Mouse (Mus musculus) c-Kit-positive CD71-positive TER-119-positive erythroid progenitor cells, embryonic 14.5 days (primary cell): Measurements from ENCODE around the gene Faf1.
"Not testable (repeated sequence)": the region's sequence is repeated elsewhere in the genome, so short reads cannot be mapped to it uniquely, and the experiment has no call there.

Source experiments
- DNase-seq: peaks from one replicate; pipeline ENCODE4 v3.0.0-alpha.2; 2013; ENCODE audit warnings: low spot score

The Faf1 gene

GRCm38 (mm10) chr4:109665982-109666460 is 10.4 kb upstream of the Faf1 start:
- peak; percentile 54 for DNase-seq

DNA sequence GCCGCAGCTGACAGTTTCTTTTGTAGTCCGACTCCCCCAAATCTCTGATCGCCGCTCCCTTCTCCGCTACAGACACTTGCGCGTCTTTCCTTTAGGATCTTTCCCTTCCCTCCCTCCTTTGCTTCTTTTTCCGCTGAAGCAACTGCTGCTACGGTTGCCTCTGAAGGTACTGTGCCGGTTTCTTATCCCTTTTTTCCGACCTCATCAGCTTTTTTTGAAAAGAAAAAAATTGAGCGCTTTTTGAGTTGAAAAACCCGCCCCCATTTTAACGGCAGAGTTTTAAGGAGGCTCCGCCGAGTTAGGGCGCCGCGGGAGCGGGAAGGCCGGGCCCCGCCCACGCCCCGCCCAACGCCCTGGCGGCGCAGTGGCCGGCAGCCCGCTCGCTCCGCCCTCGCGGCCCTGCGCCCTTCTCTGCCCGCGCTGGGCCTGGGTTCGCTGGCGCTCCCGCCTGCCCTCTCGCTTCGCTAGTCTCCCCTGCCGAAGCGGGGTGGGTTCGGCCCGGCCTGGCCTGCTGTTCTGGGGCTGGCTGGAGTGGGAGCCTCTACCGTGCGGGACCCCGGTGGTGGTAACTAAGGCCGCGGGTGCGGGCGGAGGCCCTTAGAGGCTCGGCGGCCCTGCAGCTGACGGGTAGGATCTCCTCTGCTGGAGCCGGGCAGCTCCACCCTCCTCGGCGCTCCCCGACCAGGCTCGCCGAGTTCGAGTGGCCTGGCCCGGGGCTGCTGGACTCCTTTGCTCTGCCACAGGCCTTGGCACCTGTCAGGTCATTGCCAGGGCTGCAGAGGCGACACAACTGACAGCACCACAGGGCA is 9.7 kb upstream of the Faf1 start, which contains the start of gene Cdkn2c:
Cdkn2c (minus strand) TSS at position 729 of the 809 bp plus-strand sequence.
- DNase-seq: peak; percentile 87

GRCm38 (mm10) chr4:109667518-109667917 is 8.9 kb upstream of the Faf1 start:
- no peak for DNase-seq

DNA sequence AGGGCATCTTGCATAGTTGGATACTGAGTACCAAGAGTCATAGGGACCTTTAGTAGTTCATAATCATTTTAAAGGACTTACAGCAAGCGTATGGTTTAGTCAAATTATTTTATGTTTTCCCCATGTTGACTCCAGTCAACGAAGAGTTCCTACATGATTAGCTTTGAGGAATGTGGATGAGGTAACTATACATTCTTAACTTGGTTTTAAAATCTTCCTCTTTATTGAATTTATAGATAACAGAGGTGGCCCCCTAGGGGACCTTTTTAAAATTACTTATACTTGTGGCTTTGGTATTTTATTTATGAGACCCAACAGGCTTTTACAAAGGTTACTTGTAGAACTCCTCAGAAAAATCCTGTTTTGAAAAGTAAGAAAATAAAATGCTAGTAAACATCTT is 6.2 kb upstream of the Faf1 start:
- no peak for DNase-seq

DNA sequence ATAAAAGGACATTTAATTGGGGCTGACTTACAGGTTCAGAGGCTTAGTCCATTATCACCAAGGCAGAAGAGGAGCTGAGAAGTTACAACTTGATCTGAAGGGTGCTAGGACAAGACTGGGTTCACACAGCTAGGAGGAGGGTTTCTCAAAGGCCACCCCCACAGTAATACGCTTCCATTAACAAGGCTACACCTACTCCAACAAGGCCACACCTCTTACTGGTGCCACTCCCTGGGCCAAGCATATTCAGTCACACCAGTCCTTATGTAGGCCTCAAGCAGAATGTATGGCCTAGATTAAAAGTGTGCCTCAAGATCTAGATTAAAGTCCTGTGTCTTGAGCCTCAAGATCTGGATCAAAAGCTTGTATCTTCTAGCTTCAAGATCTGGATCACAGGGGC is 4.4 kb upstream of the Faf1 start:
- DNase-seq: no peak

GRCm38 (mm10) chr4:109674097-109674496 is 2.3 kb upstream of the Faf1 start:
- DNase-seq: no peak

DNA sequence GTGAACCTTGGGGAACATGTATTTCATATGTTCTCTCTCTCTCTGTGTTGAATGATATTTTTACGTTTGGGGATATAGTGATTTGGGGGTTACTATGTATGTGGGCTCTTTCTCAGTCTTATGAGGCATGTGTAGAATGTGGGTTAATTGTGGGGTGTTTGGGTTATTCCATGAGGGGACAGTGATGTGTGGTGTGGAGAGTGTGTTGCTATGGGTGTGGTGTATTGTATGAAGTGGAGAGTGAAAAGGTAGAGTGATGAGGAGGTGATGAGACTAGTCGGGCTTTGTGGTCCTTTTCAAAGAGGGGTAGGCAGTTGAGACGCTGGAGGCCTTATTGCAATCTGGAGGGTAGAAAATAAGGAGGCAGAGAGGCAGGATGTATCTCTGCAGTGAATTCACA is 833 bp downstream of the Faf1 start:
- no peak for DNase-seq

DNA sequence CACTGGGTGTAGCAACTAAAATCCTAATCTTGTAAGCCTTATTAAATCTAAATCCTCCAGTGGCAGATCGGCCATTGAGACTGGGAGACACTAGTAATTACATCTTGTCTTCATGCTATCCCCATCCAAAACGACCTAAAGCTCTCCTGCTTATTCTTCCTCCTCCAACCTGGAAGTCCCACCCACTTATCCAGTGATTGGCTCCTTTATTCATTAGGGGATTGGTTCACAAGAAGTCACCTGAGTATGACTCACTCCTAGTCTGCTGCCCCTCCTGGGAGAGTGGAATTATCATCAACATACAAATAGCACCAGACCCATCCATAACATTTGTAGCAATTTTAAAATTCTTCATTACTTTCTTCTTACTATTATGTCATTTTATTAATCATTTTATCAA is 7.2 kb downstream of the Faf1 start:
- DNase-seq: no peak

DNA sequence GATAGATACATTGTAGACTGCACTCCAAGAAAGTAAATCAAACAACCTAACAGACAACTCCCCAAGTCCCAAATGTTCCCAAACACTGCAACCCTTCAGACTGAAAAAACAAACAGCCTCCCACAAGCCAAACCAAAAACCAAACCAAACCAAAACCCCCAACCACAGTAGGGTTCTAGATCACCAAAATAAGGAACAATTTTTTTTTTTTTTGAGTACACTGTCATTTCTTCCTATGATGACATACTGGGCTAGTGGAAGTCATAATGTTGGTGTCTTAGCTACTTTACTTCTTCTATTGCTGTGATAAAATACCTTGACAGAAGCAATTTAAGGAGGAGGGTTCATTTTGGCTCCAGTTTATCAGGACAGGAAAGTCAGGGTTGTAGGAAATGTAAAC is 16.3 kb downstream of the Faf1 start:
- DNase-seq: no peak

GRCm38 (mm10) chr4:109700727-109701126 is 24.3 kb downstream of the Faf1 start:
- not testable (repeated sequence) for DNase-seq

DNA sequence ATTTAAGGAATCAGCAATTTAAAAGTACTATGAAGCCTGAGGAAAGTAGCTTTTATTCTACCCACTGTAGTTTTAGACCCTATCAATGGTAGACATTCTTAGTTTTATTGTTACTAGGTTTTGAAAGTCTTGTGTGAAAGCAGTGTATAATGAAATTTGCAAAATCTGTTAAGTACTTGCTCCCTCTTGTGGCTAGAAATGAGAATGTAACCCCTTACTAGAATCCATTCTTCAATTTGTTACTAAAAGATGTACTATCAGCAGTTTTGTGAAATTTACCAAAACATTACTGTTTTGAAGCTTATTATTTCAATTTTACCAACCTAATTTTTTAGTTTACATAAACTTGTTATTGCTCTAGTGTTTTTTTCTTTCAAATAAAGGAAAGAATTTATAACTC is 27.2 kb downstream of the Faf1 start:
- DNase-seq: peak; percentile 62

GRCm38 (mm10) chr4:109705349-109705748 is 29.0 kb downstream of the Faf1 start:
- DNase-seq: no peak

DNA sequence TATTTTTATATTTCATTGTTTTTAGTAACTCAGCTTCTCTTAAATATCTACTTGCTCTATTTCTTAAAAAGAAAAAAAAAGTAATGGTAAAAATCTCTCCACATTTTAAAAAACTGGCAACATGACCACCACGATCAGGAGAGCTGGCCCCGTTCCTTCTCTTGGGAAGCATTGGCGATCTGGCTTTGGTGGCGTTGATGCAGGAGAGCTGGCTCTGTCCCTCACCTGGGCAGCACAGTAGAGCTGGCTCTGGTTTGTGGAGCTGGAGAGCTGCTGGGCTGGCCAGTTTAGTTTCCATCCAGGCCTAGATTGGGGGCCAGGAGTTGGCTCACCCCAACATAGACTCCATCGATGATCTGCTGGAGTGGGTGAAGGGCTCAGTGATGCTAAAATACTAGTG is 42.9 kb downstream of the Faf1 start:
- no peak for DNase-seq

DNA sequence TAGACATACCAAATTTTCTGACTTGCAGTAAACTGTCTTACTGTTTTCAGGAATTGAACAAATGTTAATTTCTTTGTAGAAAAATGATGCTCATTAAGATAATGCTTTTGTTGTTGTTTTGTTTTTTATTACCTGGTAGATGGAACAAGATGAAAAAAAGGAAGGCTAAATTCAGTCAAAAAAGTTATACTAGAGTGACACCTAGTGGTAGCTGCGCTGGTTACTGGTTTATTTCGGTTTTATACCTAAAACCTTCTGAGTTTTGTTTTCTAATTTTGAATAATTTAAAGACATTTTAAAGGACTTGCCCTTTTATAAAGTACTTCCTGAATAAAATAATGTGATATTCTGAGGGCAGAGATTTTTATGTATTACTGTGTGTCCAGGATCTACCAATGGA is 52.9 kb downstream of the Faf1 start:
- peak; percentile 62 for DNase-seq

DNA sequence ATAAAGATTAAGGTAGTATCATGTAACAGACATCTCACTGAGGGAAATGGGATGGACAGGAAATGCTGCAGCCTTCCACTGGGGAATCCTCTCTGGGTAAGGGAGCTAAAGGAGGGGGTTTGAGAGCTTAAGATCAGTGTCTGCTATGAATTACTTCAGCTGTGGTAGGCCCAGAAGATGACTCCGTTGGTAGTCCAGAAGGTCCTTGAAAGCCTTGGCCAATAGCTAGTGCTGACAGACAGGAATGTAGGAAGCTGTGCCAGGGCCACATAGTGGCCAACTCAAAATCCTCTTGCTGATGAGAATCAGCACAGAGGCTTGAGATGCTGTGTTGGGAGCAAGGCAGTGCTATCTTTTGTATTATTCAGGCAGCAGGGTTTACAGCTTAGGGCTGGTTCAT is 59.4 kb downstream of the Faf1 start:
- no peak for DNase-seq

DNA sequence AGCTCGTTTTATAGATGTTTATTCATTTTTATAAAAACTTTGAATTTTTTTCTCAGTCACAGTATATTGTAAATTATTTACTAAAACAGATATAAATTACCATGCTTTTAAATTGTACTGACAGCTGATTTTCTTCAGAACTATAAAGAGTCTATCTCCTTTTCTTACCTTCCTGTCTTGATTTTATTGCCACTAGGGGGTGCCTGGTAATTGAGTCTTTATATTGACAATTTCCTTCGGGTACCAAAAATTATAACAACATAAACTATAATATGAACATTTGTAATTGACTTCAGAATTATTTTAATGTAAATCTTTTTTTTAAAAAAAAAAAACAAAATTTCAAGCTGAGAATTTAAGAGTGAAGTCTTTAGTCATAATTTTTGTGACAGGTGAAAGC is 67.6 kb downstream of the Faf1 start:
- DNase-seq: peak; percentile 7

DNA sequence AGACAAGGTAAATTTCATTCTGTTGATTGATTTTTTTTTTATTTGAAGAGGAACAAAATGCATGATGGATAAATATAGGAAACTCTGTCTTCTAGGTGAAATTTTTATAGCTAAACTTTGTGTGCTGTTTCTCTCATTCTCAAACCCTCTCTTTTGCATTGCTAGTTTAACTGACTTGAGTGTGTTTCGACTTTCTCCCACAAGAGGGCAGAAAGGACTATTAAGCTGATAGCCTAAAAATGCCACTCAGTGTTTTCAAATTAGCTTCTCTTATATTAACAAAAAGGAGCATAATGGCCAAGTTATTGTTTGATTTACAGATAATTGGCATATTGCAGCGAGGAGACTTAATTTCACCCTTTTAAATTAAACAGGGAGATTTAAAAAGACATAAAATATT is 82.6 kb downstream of the Faf1 start:
- peak; percentile 28 for DNase-seq

DNA sequence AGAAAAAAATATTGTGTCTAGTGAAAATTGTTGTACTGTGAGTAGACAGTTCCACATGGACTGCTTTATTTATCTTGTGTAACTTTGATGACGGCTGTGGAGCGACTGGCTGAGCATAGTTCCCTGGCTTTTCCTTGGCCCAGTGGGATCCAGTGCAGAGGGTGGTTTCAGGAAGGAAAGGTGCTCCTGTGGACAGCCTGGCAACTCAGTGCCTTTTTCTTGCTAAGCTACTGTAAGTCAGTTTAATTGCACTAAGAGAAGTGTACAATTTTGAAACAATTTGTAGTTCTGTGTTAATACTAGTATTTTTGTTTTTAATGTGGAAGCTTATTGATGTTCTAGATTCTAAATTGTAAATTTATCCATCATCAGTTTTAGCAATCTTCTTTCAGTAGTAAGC is 83.5 kb downstream of the Faf1 start:
- no peak for DNase-seq

DNA sequence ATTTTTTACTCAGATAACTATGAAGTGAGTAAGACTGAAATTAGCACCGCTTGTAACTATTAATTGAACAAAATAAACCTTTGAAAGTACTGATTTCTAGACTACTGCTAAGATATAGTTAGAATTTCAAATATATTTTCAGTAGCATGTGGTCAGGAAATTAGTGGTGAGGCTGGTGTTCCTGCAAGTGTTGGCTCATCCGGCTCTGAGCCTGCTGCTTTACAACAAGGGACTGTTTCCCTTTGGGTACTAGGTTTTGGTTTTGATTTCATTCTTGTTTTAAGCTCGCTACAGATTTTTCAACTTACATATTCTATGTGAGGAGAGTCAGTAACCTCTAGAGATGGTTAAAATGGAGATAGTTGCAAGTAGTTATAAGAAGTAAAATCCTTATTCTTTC is 84.1 kb downstream of the Faf1 start:
- no peak for DNase-seq

DNA sequence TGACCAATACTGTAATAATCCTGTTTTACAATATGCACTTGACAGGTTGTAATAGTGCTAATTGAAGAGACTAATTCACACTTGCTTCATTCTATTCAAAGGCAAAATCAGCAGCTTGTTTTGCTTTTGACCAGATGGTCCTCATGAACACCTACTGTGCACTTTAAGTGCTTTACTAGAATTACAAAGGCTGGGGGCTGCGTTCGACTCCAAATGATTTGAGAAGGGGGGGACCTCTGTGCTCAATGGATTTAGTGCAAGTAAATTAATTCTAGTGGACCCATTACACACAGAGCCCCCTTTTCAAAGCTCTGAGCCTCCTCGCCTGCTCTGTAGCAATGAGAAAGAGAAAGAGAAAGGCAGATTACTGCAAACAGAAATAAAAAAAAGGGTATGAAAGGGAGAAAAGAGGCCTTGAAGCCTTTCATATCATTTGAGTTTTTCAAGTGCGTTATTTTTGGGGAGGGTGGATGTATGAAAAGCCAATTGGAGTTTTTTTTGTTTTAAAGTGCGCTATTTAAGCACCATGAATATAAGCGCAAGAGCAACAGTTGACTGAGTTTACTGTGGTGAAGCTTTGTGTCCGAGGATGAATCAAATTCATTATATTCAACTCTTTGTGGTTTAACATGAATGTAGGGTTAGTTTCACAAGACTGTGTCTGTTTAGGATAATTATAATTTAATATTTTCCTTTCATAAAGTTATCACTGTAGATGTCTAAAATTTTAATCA is 86.5 kb downstream of the Faf1 start:
- DNase-seq: no peak

GRCm38 (mm10) chr4:109769071-109769470 is 92.7 kb downstream of the Faf1 start:
- DNase-seq: no peak

DNA sequence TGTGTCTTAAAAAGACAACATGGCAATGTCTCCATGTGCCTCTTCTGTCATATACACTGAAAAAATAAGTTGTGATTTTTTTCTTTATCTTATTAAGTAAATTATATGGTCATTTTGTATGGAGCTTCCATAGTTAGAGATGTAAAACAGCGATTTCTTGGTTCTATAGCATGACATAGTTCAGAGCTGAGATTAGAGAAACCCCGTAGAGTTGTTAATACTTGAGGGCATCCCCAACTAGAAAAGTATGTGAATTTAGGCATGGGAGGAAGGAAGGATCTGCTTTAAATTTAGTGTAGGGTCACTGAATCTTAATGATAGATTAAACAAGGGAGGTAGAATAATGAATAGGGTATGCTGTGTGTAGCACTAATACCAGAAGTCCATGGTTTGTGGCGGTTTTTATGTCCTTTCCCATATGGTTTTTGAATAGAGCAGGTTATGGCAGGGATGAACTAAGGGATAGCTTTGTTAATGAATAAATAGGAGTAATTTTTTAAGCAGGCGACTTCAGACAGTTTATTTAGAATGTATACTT is 106.3 kb downstream of the Faf1 start:
- no peak for DNase-seq

GRCm38 (mm10) chr4:109789347-109790001 is 113.1 kb downstream of the Faf1 start:
- no peak for DNase-seq
